Mouse (Mus musculus) stomach, embryonic 14.5 days (tissue): ENCODE results near the gene Camsap2. TPM values are rescaled to one million over a fixed set of nuclear protein-coding genes. Genes with fewer than 3 reads are reported as not detected.

Experiments
- ATAC-seq: fragments of 200-750 bp; cut with Nextera tagmentation; 2 replicates; pipeline ENCODE4 v1.8.0; 2017; ENCODE audit warnings: low read depth, moderate TSS enrichment; ENCODE audit not compliant: insufficient number of reproducible peaks, insufficient read depth, low FRiP score
- H3K27ac ChIP-seq: fragments of 300-500 bp; sonication (generic); 2 replicates; pipeline ENCODE4 v1.5.1; 2014; ENCODE audit warnings: mild to moderate bottlenecking, low read length, moderate library complexity, mixed read lengths
- H3K27me3 ChIP-seq: fragments of 300-500 bp; sonication (generic); 2 replicates; pipeline ENCODE4 v1.6.1; 2014; ENCODE audit warnings: low read length, control low read depth, mixed read lengths; ENCODE audit not compliant: control insufficient read depth, insufficient read depth
- H3K36me3 ChIP-seq: fragments of 300-500 bp; sonication (generic); 2 replicates; pipeline ENCODE4 v1.6.1; 2014; ENCODE audit warnings: mild to moderate bottlenecking, control low read depth, low read length, moderate library complexity, mixed read lengths; ENCODE audit not compliant: control insufficient read depth, insufficient read depth
- H3K4me1 ChIP-seq: fragments of 300-500 bp; sonication (generic); 2 replicates; pipeline ENCODE4 v1.6.1; 2014; ENCODE audit warnings: low read length, control low read depth, mixed read lengths; ENCODE audit not compliant: control insufficient read depth, insufficient read depth
- H3K4me2 ChIP-seq: fragments of 300-500 bp; sonication (generic); replicated peaks from 2 replicates; pipeline ENCODE4 v1.6.1; 2014; ENCODE audit warnings: low read depth, low read length, control low read depth
- H3K4me3 ChIP-seq: fragments of 300-500 bp; sonication (generic); 2 replicates; pipeline ENCODE4 v1.5.1; 2014; ENCODE audit warnings: low read depth, low read length, control low read depth
- H3K9ac ChIP-seq: fragments of 300-500 bp; sonication (generic); replicated peaks from 2 replicates; pipeline ENCODE4 v1.6.1; 2014; ENCODE audit warnings: low read depth, mild to moderate bottlenecking, control low read depth, low read length, moderate library complexity, mixed read lengths
- H3K9me3 ChIP-seq: fragments of 300-500 bp; sonication (generic); 2 replicates; pipeline ENCODE4 v1.6.1; 2016; ENCODE audit warnings: low read depth, low read length, control low read depth; ENCODE audit not compliant: control insufficient read depth
- WGBS: fragments of 180-500 bp; shearing (Covaris S2); extraction: QIAGEN DNeasy Blood & Tissue Kit; methylation state at CpG from one replicate; pipeline ENCODE4 v1.1.7; 2014; 5-methylcytosine and 5-hydroxymethylcytosine counted together
- polyA plus RNA-seq: library from polyadenylated mRNA; unstranded; fragments of >200 nt; fragmentation: Nextera tagmentation; extraction: Ambion mirVana; gene quantifications from 2 replicates; pipeline ENCODE4 v1.2.1, GENCODE M21; 2014

Gene Camsap2
- polyA plus RNA-seq, 1 experiment from 2014 or later: 17.4 TPM

- Histone ChIP-seq H3K27ac (no peak overlapping the region), H3K9me3 (no peaks in the 10 kb centered on the region), H3K27me3 (no peaks in the 10 kb centered on the region), H3K4me2 (no peak overlapping the region), H3K4me1 (no peaks in the 10 kb centered on the region), H3K4me3 (no peak overlapping the region), H3K9ac (no peak overlapping the region), H3K36me3 (no peaks in the 10 kb centered on the region; the same call in 1 of the 2 replicates)
- ATAC-seq: no peak
- 88% methylated on average over 10 of the region's 10 CpGs for WGBS
Observed at GRCm38 (mm10) chr1:136334743-136335142, 11.2 kb downstream of the Camsap2 start.

- no peak overlapping the region for H3K9ac ChIP-seq
- no peak for ATAC-seq
- no peak overlapping the region for H3K4me2 ChIP-seq
- 81% methylated on average over 3 of the region's 3 CpGs for WGBS
- no peaks in the 10 kb centered on the region for H3K27me3 ChIP-seq
- H3K9me3 ChIP-seq: no peaks in the 10 kb centered on the region
- H3K36me3 ChIP-seq: no peaks in the 10 kb centered on the region; the same call in 1 of the 2 replicates
- no peak overlapping the region for H3K4me3 ChIP-seq
- no peak overlapping the region for H3K27ac ChIP-seq
- H3K4me1 ChIP-seq: no peaks in the 10 kb centered on the region
Observed at GRCm38 (mm10) chr1:136333512-136333911, 12.4 kb downstream of the Camsap2 start.

DNA sequence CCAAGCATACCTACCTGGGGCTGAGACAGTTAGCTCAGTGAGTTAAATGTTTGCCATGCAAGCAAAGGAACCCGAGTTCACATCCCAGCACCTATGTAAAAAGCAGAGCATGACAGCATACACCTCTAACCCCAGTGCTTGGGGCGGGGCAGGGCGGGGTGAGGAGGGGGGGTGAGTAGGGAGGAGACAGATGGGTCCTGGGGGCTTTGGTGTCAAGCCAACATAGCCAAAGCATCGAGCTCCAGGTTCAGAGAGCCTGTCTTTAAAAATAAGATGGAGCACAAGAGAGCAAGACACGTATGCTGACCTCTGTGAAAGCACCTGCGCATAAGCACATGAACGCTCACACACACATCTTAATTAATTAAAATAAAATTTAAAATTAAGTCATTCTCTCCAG lies 12.8 kb downstream of the Camsap2 start:
- Histone ChIP-seq H3K27me3 (no peaks in the 10 kb centered on the region), H3K9me3 (no peaks in the 10 kb centered on the region), H3K4me2 (no peak overlapping the region), H3K4me3 (no peak overlapping the region), H3K4me1 (no peaks in the 10 kb centered on the region), H3K27ac (no peak overlapping the region), H3K9ac (no peak overlapping the region), H3K36me3 (no peaks in the 10 kb centered on the region; the same call in 1 of the 2 replicates)
- WGBS: 86% methylated on average over 7 of the region's 7 CpGs
- ATAC-seq: no peak

- H3K27me3 ChIP-seq: no peaks in the 10 kb centered on the region
- ATAC-seq: no peak
- H3K36me3 ChIP-seq: no peaks in the 10 kb centered on the region; the same call in 1 of the 2 replicates
- H3K4me1 ChIP-seq: no peaks in the 10 kb centered on the region
- WGBS: 93% methylated on average over 4 of the region's 4 CpGs
- no peak overlapping the region for H3K9ac ChIP-seq
- H3K27ac ChIP-seq: no peak overlapping the region
- no peak overlapping the region for H3K4me2 ChIP-seq
- no peak overlapping the region for H3K4me3 ChIP-seq
- H3K9me3 ChIP-seq: no peaks in the 10 kb centered on the region
Observed at GRCm38 (mm10) chr1:136331836-136332235, 14.1 kb downstream of the Camsap2 start.

DNA sequence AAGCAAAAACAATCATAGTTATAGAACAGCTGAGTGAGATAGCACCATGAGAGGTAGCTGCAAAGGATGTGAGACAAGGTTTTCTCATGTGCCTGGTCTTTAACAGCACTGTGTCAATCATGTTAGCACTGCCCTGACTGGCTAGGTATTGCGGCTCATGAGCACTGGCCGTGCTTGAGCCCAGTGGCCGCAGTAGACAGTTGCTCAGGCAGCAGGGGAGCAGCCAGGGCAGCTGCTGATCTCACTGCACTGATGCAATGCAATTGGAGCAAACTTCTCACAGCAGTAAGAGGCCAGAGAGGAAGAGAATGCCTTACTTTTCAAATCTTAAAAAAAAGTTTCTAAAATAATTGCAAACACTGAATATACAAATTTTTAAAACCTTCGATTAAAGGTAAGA lies 16.5 kb downstream of the Camsap2 start:
- no peaks in the 10 kb centered on the region for H3K36me3 ChIP-seq
- ATAC-seq: no peak
- 81% methylated on average over 4 of the region's 4 CpGs for WGBS

DNA sequence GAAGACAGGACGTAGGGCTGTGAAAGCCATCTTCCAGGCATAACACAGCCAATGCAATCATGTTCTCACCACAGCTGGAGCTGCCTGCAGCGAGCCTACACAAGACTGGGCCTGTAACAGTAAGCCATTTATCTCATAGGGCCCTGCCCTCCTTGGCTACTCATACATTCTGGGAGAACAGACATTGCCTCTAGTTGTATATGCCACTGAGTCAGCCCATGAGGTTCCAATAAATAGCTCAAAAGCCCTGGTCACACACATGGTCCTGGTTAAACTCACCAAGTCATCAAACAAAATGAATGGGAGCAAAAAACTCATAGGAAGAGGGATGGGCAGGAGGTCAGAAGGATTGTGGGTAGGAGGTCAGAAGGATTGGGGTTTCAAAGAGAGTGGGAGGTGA lies 17.3 kb downstream of the Camsap2 start:
- H3K4me2 ChIP-seq: no peak overlapping the region
- no peaks in the 10 kb centered on the region for H3K27me3 ChIP-seq
- 60% methylated on average over 2 of the region's 2 CpGs for WGBS
- H3K9ac ChIP-seq: no peak overlapping the region
- no peak for ATAC-seq
- peaks cover 6% of the 10 kb centered on the region; the same call in 1 of the 2 replicates for H3K36me3 ChIP-seq
- no peak overlapping the region for H3K27ac ChIP-seq
- no peaks in the 10 kb centered on the region for H3K9me3 ChIP-seq
- peaks cover 5% of the 10 kb centered on the region; the same call in 1 of the 2 replicates for H3K4me1 ChIP-seq
- no peak overlapping the region for H3K4me3 ChIP-seq

More for the DNA sequence above, 16.5 kb downstream of the Camsap2 start:
- H3K27ac ChIP-seq: no peak overlapping the region
- H3K27me3 ChIP-seq: no peaks in the 10 kb centered on the region
- no peak overlapping the region for H3K4me3 ChIP-seq
- H3K9me3 ChIP-seq: no peaks in the 10 kb centered on the region
- no peak overlapping the region for H3K9ac ChIP-seq
- peaks cover 5% of the 10 kb centered on the region; the same call in 1 of the 2 replicates for H3K4me1 ChIP-seq
- H3K4me2 ChIP-seq: no peak overlapping the region

GRCm38 (mm10) chr1:136327638-136328037 lies 18.3 kb downstream of the Camsap2 start:
- Histone ChIP-seq H3K27me3 (no peaks in the 10 kb centered on the region), H3K4me2 (no peak overlapping the region), H3K9me3 (no peaks in the 10 kb centered on the region), H3K4me1 (peaks cover 5% of the 10 kb centered on the region; the same call in 1 of the 2 replicates), H3K9ac (no peak overlapping the region), H3K27ac (no peak overlapping the region), H3K36me3 (peaks cover 15% of the 10 kb centered on the region), H3K4me3 (no peak overlapping the region)
- no peak for ATAC-seq
- WGBS: 68% methylated on average over 3 of the region's 3 CpGs

DNA sequence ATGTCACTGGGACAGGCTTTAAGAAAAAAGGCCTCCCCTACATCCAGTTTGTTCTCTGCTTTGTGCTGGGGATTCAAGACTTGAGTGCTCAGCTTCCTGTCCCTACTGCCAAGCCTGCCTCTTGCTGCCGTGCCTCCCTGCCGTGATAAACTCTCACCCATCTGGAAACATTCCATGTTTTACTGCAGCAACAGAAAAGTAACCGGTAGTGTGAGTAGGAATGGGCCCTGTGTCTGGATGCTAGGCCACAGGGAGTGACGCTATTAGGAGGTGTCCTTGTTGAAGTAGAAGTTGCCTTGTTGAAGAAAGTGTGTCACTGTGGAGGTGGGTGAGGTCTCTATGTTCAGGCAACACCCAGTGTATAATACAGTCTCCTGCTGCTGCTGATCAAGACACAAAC lies 20.0 kb downstream of the Camsap2 start:
- ATAC-seq: no peak
- Histone ChIP-seq H3K4me3 (no peak overlapping the region), H3K4me1 (peaks cover 5% of the 10 kb centered on the region; the same call in 1 of the 2 replicates), H3K4me2 (no peak overlapping the region), H3K36me3 (peaks cover 18% of the 10 kb centered on the region), H3K27me3 (no peaks in the 10 kb centered on the region), H3K27ac (peak overlapping the region; percentile 27; the same call in 1 of the 2 replicates), H3K9me3 (no peaks in the 10 kb centered on the region), H3K9ac (no peak overlapping the region)
- WGBS: 34% methylated on average over 4 of the region's 4 CpGs

DNA sequence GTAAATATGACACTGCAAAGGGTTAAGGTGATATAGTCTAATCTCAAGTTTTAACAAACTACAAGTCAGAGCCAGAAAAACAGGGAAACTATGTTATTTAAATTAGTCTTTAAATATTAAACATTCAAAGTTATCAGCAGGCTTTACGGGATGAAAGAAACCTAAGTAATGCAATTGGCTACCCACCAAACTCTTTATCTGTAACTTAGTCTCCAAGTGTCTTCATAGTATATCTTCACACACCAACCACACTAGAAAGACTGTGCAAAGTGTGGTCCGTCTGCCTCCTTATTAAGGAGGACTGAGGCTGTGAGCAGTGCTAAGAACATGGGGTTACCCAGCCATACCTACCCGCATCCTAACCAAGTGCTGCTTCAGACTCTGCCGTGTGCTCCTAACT lies 23.6 kb downstream of the Camsap2 start:
- no peaks in the 10 kb centered on the region for H3K27me3 ChIP-seq
- peaks cover 5% of the 10 kb centered on the region; the same call in 1 of the 2 replicates for H3K4me1 ChIP-seq
- ATAC-seq: no peak
- WGBS: 92% methylated on average over 4 of the region's 4 CpGs
- no peak overlapping the region for H3K4me2 ChIP-seq
- no peak overlapping the region for H3K4me3 ChIP-seq
- no peak overlapping the region for H3K27ac ChIP-seq
- peaks cover 18% of the 10 kb centered on the region for H3K36me3 ChIP-seq
- H3K9me3 ChIP-seq: no peaks in the 10 kb centered on the region
- no peak overlapping the region for H3K9ac ChIP-seq
